Mouse (Mus musculus): ENCODE data around the gene Irf2. TPM values are rescaled to one million over a fixed set of nuclear protein-coding genes. Genes with fewer than 3 reads are reported as not detected.

Irf2 gene
- polyA plus RNA-seq, 1 experiment from 2014 or later = 14.1 TPM

DNA sequence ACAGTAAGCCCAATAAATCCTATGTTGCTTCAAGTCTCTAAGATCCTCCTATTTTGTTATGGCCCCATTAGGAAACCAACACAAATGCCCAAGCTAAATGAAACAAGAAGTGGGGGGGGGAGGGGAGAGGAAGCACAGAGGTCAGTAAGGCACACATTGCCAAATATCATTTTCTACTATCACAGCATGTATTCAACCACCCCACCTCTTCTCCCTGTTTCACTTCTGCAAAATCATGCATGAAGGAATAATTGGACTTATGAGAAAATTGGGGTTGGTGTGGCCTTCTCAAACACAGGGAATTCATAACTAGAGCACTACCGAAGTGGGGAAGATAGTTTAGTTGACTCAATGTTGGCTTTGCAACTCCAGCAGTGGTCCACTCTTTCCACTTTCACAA is 146.7 kb downstream of the Irf2 start:
- no peaks in the 10 kb centered on the region for H3K9me3 ChIP-seq (ENCODE audit: control insufficient read depth, low read length)
- DNase-seq (ENCODE audit: low spot score) = no peak
- no peak overlapping the region for H3K9ac ChIP-seq (ENCODE audit: low read length)
- H3K4me2 ChIP-seq (ENCODE audit: low read depth) = no peak overlapping the region
- no peaks in the 10 kb centered on the region for H3K4me1 ChIP-seq (ENCODE audit: control insufficient read depth, insufficient read depth, low read length)
- ATAC-seq (ENCODE audit: insufficient read depth, low FRiP score, low TSS enrichment) = no peak
- H3K27ac ChIP-seq (ENCODE audit: low read depth, low read length) = no peak overlapping the region
- H3K4me3 ChIP-seq (ENCODE audit: low read depth, low read length) = no peak overlapping the region
- no peaks in the 10 kb centered on the region for H3K36me3 ChIP-seq (ENCODE audit: control insufficient read depth, insufficient read depth, low read length)
- 97% methylated on average over 1 of the region's 1 CpGs for WGBS
- no peaks in the 10 kb centered on the region for H3K27me3 ChIP-seq (ENCODE audit: control insufficient read depth, insufficient read depth, low read length)

GRCm38 (mm10) chr8:46887396-46887795 is 147.9 kb downstream of the Irf2 start:
- no peak overlapping the region for H3K27ac ChIP-seq (ENCODE audit: low read depth, low read length)
- H3K9ac ChIP-seq (ENCODE audit: low read length) = no peak overlapping the region
- no peaks in the 10 kb centered on the region for H3K27me3 ChIP-seq (ENCODE audit: control insufficient read depth, insufficient read depth, low read length)
- ATAC-seq (ENCODE audit: insufficient read depth, low FRiP score, low TSS enrichment) (no peak), DNase-seq (ENCODE audit: low spot score) (no peak)
- H3K4me1 ChIP-seq (ENCODE audit: control insufficient read depth, insufficient read depth, low read length) = no peaks in the 10 kb centered on the region
- H3K9me3 ChIP-seq (ENCODE audit: control insufficient read depth, low read length) = no peaks in the 10 kb centered on the region
- no peaks in the 10 kb centered on the region for H3K36me3 ChIP-seq (ENCODE audit: control insufficient read depth, insufficient read depth, low read length)
- H3K4me3 ChIP-seq (ENCODE audit: low read depth, low read length) = no peak overlapping the region
- 71% methylated on average over 6 of the region's 6 CpGs for WGBS
- H3K4me2 ChIP-seq (ENCODE audit: low read depth) = no peak overlapping the region

- Histone ChIP-seq H3K9me3 (ENCODE audit: control insufficient read depth, low read length) (no peaks in the 10 kb centered on the region), H3K9ac (ENCODE audit: low read length) (no peak overlapping the region), H3K4me1 (ENCODE audit: control insufficient read depth, insufficient read depth, low read length) (no peaks in the 10 kb centered on the region), H3K36me3 (ENCODE audit: control insufficient read depth, insufficient read depth, low read length) (no peaks in the 10 kb centered on the region), H3K4me2 (ENCODE audit: low read depth) (no peak overlapping the region), H3K4me3 (ENCODE audit: low read depth, low read length) (no peak overlapping the region), H3K27ac (ENCODE audit: low read depth, low read length) (no peak overlapping the region), H3K27me3 (ENCODE audit: control insufficient read depth, insufficient read depth, low read length) (no peaks in the 10 kb centered on the region)
- 78% methylated on average over 4 of the region's 4 CpGs for WGBS
- ATAC-seq (ENCODE audit: insufficient read depth, low FRiP score, low TSS enrichment) (no peak), DNase-seq (ENCODE audit: low spot score) (no peak)
These were observed 149.0 kb downstream of the Irf2 start for GRCm38 (mm10) chr8:46888575-46888974.

GRCm38 (mm10) chr8:46890241-46890640 is 150.7 kb downstream of the Irf2 start:
- Histone ChIP-seq H3K9me3 (ENCODE audit: control insufficient read depth, low read length) (no peaks in the 10 kb centered on the region), H3K4me1 (ENCODE audit: control insufficient read depth, insufficient read depth, low read length) (no peaks in the 10 kb centered on the region), H3K4me2 (ENCODE audit: low read depth) (no peak overlapping the region), H3K27me3 (ENCODE audit: control insufficient read depth, insufficient read depth, low read length) (no peaks in the 10 kb centered on the region), H3K4me3 (ENCODE audit: low read depth, low read length) (no peak overlapping the region), H3K36me3 (ENCODE audit: control insufficient read depth, insufficient read depth, low read length) (no peaks in the 10 kb centered on the region), H3K27ac (ENCODE audit: low read depth, low read length) (no peak overlapping the region), H3K9ac (ENCODE audit: low read length) (no peak overlapping the region)
- DNase-seq (ENCODE audit: low spot score) = no peak
- 83% methylated on average over 4 of the region's 4 CpGs for WGBS
- ATAC-seq (ENCODE audit: insufficient read depth, low FRiP score, low TSS enrichment) = no peak

GRCm38 (mm10) chr8:46892511-46893273 is 153.2 kb downstream of the Irf2 start:
- DNase-seq (ENCODE audit: low spot score) = peak; percentile 49
- ATAC-seq (ENCODE audit: insufficient read depth, low FRiP score, low TSS enrichment) = no peak
- H3K9me3 ChIP-seq (ENCODE audit: control insufficient read depth, low read length) = no peaks in the 10 kb centered on the region
- 77% methylated on average over 22 of the region's 22 CpGs for WGBS
- no peaks in the 10 kb centered on the region for H3K36me3 ChIP-seq (ENCODE audit: control insufficient read depth, insufficient read depth, low read length)
- no peak overlapping the region for H3K27ac ChIP-seq (ENCODE audit: low read depth, low read length)
- H3K9ac ChIP-seq (ENCODE audit: low read length) = no peak overlapping the region
- H3K4me3 ChIP-seq (ENCODE audit: low read depth, low read length) = no peak overlapping the region
- H3K27me3 ChIP-seq (ENCODE audit: control insufficient read depth, insufficient read depth, low read length) = no peaks in the 10 kb centered on the region
- no peaks in the 10 kb centered on the region for H3K4me1 ChIP-seq (ENCODE audit: control insufficient read depth, insufficient read depth, low read length)
- no peak overlapping the region for H3K4me2 ChIP-seq (ENCODE audit: low read depth)

DNA sequence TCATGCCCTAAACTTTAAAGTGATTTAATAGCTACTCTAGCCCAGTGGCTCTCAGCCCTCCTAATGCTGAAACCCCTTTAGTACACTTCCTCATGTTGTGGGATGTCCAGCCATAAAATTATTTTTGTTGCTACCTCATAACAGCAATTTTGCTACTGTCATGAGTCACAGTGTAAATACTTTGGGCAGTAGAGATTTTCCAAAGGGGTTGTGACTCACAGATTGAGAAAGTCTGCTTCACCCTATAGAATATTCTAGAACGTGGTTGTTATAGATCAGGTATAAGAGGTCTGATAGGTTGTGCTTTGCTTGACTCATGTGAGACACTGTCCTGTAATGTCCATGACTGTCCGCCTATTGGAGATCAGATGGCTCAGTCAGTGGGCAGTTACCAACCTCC is 154.9 kb downstream of the Irf2 start:
- H3K27me3 ChIP-seq (ENCODE audit: control insufficient read depth, insufficient read depth, low read length) = no peaks in the 10 kb centered on the region
- H3K9me3 ChIP-seq (ENCODE audit: control insufficient read depth, low read length) = no peaks in the 10 kb centered on the region
- no peaks in the 10 kb centered on the region for H3K36me3 ChIP-seq (ENCODE audit: control insufficient read depth, insufficient read depth, low read length)
- no peaks in the 10 kb centered on the region for H3K4me1 ChIP-seq (ENCODE audit: control insufficient read depth, insufficient read depth, low read length)
- no peak overlapping the region for H3K4me3 ChIP-seq (ENCODE audit: low read depth, low read length)
- DNase-seq (ENCODE audit: low spot score) = no peak
- no peak for ATAC-seq (ENCODE audit: insufficient read depth, low FRiP score, low TSS enrichment)
- H3K9ac ChIP-seq (ENCODE audit: low read length) = no peak overlapping the region
- 97% methylated on average over 2 of the region's 2 CpGs for WGBS
- no peak overlapping the region for H3K4me2 ChIP-seq (ENCODE audit: low read depth)
- H3K27ac ChIP-seq (ENCODE audit: low read depth, low read length) = no peak overlapping the region

DNA sequence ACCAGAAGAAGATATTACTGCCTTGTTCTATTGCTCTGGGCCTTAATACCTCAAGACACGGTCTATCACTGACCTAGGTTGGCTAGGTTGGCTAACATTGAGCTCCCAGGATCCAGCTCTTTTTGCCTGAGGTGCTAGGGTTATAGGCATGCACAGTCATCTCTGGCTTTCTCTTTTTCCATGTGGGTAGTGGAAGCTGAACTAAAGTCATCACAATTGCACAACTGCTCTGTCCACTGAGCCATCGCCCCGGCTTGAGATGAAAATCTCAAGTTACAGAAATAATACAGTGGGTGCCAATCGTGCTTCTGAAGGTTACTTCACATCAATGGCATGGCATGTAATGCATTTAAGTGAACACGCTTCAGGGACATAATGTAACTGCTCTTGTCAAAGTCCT is 156.5 kb downstream of the Irf2 start:
- WGBS = 90% methylated on average over 5 of the region's 5 CpGs
- H3K4me2 ChIP-seq (ENCODE audit: low read depth) = no peak overlapping the region
- H3K9me3 ChIP-seq (ENCODE audit: control insufficient read depth, low read length) = no peaks in the 10 kb centered on the region
- H3K27ac ChIP-seq (ENCODE audit: low read depth, low read length) = no peak overlapping the region
- DNase-seq (ENCODE audit: low spot score) (no peak), ATAC-seq (ENCODE audit: insufficient read depth, low FRiP score, low TSS enrichment) (no peak)
- H3K4me3 ChIP-seq (ENCODE audit: low read depth, low read length) = no peak overlapping the region
- H3K9ac ChIP-seq (ENCODE audit: low read length) = no peak overlapping the region
- H3K27me3 ChIP-seq (ENCODE audit: control insufficient read depth, insufficient read depth, low read length) = no peaks in the 10 kb centered on the region
- H3K36me3 ChIP-seq (ENCODE audit: control insufficient read depth, insufficient read depth, low read length) = no peaks in the 10 kb centered on the region
- H3K4me1 ChIP-seq (ENCODE audit: control insufficient read depth, insufficient read depth, low read length) = no peaks in the 10 kb centered on the region

- DNase-seq (ENCODE audit: low spot score) = no peak
- ATAC-seq (ENCODE audit: insufficient read depth, low FRiP score, low TSS enrichment) = no peak
- Histone ChIP-seq H3K9ac (ENCODE audit: low read length) (no peak overlapping the region), H3K27ac (ENCODE audit: low read depth, low read length) (no peak overlapping the region), H3K4me2 (ENCODE audit: low read depth) (no peak overlapping the region), H3K4me1 (ENCODE audit: control insufficient read depth, insufficient read depth, low read length) (no peaks in the 10 kb centered on the region), H3K4me3 (ENCODE audit: low read depth, low read length) (no peak overlapping the region), H3K9me3 (ENCODE audit: control insufficient read depth, low read length) (no peaks in the 10 kb centered on the region), H3K36me3 (ENCODE audit: control insufficient read depth, insufficient read depth, low read length) (no peaks in the 10 kb centered on the region), H3K27me3 (ENCODE audit: control insufficient read depth, insufficient read depth, low read length) (no peaks in the 10 kb centered on the region)
- WGBS = 96% methylated on average over 3 of the region's 3 CpGs
These were observed 157.2 kb downstream of the Irf2 start for GRCm38 (mm10) chr8:46896704-46897103.

All from neural tube, embryonic 11.5 days (tissue).